Mouse (Mus musculus) left cerebral cortex, postnatal 36 days (tissue): ENCODE measurements around the gene Gipr. TPM values are rescaled to one million over a fixed set of nuclear protein-coding genes. Genes with fewer than 3 reads are reported as not detected.
A peak's percentile ranks its signal among the peaks of the same experiment; 100 is the strongest.

ENCODE experiments used
- DNase-seq, 2 experiments: peaks; one replicate each; pipeline ENCODE4 v3.0.0; 2021 to 2022; ENCODE audit warnings: low spot score in 2 of 2, mixed read lengths in 1 of 2
- intact Hi-C: fragments of 180-260 bp; cut with DNase I; formaldehyde crosslinking; loops from one replicate; pipeline ENCODE4 v1.15.1; 2025
- microRNA-seq: library from miRNA; unstranded; fragments of <30 nt; microRNA quantifications from one replicate; pipeline ENCODE4 v1.2.0, GENCODE M21; 2022
- total RNA-seq, 2 experiments: library from RNA; stranded (reverse); gene quantifications; 2 replicates each; pipeline ENCODE4 v1.2.3; 2021

The Gipr gene
- total RNA-seq, 2 experiments from 2014 or later, result 0.89 to 2.6 TPM

DNA sequence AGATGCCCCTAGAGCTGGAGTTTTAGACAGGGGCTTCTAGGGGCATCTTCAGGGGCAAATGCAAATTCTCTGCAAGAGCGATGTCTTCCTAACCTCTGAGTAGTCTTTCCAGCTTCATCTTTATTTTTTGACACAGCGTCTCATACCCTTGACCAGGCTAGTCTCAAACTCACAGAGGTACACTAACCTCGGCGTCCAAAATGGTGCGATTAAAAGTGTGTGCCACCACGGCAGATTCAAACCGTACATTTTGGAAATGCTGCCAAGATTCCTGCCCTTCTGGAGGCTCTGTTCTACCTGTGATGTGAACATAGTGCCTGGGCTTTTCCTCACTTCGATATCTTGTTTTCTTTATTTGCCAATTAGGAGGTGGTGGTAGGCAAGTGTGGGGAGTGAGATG is 46.8 kb downstream of the Gipr start:
- intact Hi-C loops, result loop anchor here (1.0 kb wide), 1 partner anchor 95 kb away; the partner anchor contains the start of gene Sympk

GRCm38 (mm10) chr7:19118028-19118771 is 47.7 kb downstream of the Gipr start, which contains the start of gene Gm4969:
Gene Gm4969 (minus strand): TSS chr7:19118368.
- DNase-seq, result peak; percentile 44 to 53
- intact Hi-C loops, result no loop called here

More for the DNA sequence above, 46.8 kb downstream of the Gipr start:
- no peak for DNase-seq

DNA sequence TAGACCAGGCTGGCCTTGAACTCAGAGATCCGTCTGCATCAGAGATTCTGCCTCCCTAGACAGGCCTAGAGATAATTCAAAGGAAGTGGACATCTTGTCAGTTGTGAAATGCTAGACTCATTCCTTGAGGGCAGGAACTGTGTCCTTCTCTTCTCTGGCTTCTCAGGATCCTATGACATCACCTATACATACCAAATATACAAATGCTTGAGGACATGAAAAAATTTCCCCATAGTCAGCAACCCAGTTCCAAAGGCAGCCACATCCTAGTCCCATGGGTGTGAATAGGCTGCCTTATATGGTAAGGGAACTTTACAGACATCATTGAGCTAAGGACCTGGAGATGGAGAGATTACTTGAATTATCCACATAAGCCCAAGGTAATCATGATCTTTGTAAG is 56.4 kb downstream of the Gipr start:
- intact Hi-C loops, result no loop called here

GRCm38 (mm10) chr7:19107436-19107835 is 58.5 kb downstream of the Gipr start:
- DNase-seq, result no peak
- intact Hi-C loops, result no loop called here

More for the DNA sequence above, 56.4 kb downstream of the Gipr start:
- no peak for DNase-seq

Small RNAs within 50 kb of the gene (microRNA-seq; reads per million reads assigned to microRNA genes)
- 11,542 reads per million, percentile 96 among the genes with 10 or more reads in this experiment for gene Mir330

Other genes with a start within 250 kb of the Gipr start
- gene Nova2, start 240.2 kb downstream of the Gipr start, total RNA-seq, result 10 to 100 TPM; 75.3 to 88.8 TPM
- gene Nanos2, start 178.7 kb downstream of the Gipr start, total RNA-seq, result 1 to 10 TPM in 1 of 2 experiments, under 1 TPM in 1; 0.47 to 1.3 TPM
- gene Mypop, start 174.9 kb downstream of the Gipr start, total RNA-seq, result 10 to 100 TPM; 53.5 to 55.3 TPM
- gene Irf2bp1, start 162.1 kb downstream of the Gipr start, total RNA-seq, result 10 to 100 TPM; 46.3 to 53.5 TPM
- gene Foxa3, start 142.6 kb downstream of the Gipr start, total RNA-seq, result not detected
- 100 to 1,000 TPM; 126 to 129 TPM for gene Sympk, start 141.8 kb downstream of the Gipr start, total RNA-seq
- gene Rsph6a, start 111.4 kb downstream of the Gipr start, total RNA-seq, result under 1 TPM in 1 of 2 experiments, not detected in 1; 0.25 TPM
- 100 to 1,000 TPM; 146 to 148 TPM for gene Dmwd, start 89.9 kb downstream of the Gipr start, total RNA-seq
- gene Dmpk, start 82.3 kb downstream of the Gipr start, total RNA-seq, result 10 to 100 TPM; 21.4 to 40.2 TPM
- 1 to 10 TPM; 1.6 to 2.6 TPM for gene Six5, start 71.5 kb downstream of the Gipr start, total RNA-seq
- under 1 TPM; 0.37 to 0.41 TPM for gene Gm4969, start 47.8 kb downstream of the Gipr start, total RNA-seq
- gene Fbxo46, start 46.3 kb downstream of the Gipr start, total RNA-seq, result 10 to 100 TPM; 14.0 to 14.3 TPM
- 10 to 100 TPM; 14.6 to 17.3 TPM for gene Qpctl, start 16.8 kb downstream of the Gipr start, total RNA-seq
- gene Snrpd2, start 16.4 kb downstream of the Gipr start, total RNA-seq, result 10 to 100 TPM; 70.3 to 76.0 TPM
- gene Eml2, start 10.3 kb upstream of the Gipr start, total RNA-seq, result 100 to 1,000 TPM; 124 to 156 TPM
- 1 to 10 TPM; 2.1 to 4.6 TPM for gene Gpr4, start 46.4 kb upstream of the Gipr start, total RNA-seq
- gene Opa3, start 62.2 kb upstream of the Gipr start, total RNA-seq, result 10 to 100 TPM; 41.0 to 45.7 TPM
- 10 to 100 TPM; 11.2 to 13.5 TPM for gene Vasp, start 105.7 kb upstream of the Gipr start, total RNA-seq
- not detected for gene Ppm1n, start 113.9 kb upstream of the Gipr start, total RNA-seq
- 100 to 1,000 TPM in 1 of 2 experiments, 10 to 100 TPM in 1; 98.6 to 121 TPM for gene Rtn2, start 116.5 kb upstream of the Gipr start, total RNA-seq
- gene Fosb, start 143.9 kb upstream of the Gipr start, total RNA-seq, result 10 to 100 TPM; 20.6 to 22.5 TPM
- gene Ercc1, start 178.7 kb upstream of the Gipr start, total RNA-seq, result 10 to 100 TPM; 35.6 to 41.8 TPM
- gene Cd3eap, start 193.4 kb upstream of the Gipr start, total RNA-seq, result 10 to 100 TPM; 17.3 to 17.6 TPM
- 1 to 10 TPM; 5.1 to 7.9 TPM for gene Ppp1r13l, start 193.6 kb upstream of the Gipr start, total RNA-seq
- gene Ercc2, start 215.9 kb upstream of the Gipr start, total RNA-seq, result 10 to 100 TPM; 26.1 to 40.0 TPM
- gene Klc3, start 238.0 kb upstream of the Gipr start, total RNA-seq, result 1 to 10 TPM; 2.6 to 3.3 TPM
- under 1 TPM; 0.35 to 0.41 TPM for gene Ckm, start 238.6 kb upstream of the Gipr start, total RNA-seq